Mouse (Mus musculus): ENCODE data around the gene Map3k7cl.

Map3k7cl gene

GRCm38 (mm10) chr16:87552907-87553691 is at the start of gene Map3k7cl:
TSS of gene Map3k7cl (plus strand) at chr16:87553330.
- no peak for DNase-seq (ENCODE audit: low spot score)

GRCm38 (mm10) chr16:87511706-87512105 is 41.4 kb upstream of the Map3k7cl start:
- no peak for DNase-seq (ENCODE audit: low spot score)

- no peak for DNase-seq (ENCODE audit: low spot score)
These were observed 40.8 kb upstream of the Map3k7cl start for GRCm38 (mm10) chr16:87512331-87512730.

- DNase-seq (ENCODE audit: low spot score) = no peak
These were observed 28.9 kb upstream of the Map3k7cl start for GRCm38 (mm10) chr16:87524228-87524627.

GRCm38 (mm10) chr16:87527553-87528249 is 25.4 kb upstream of the Map3k7cl start:
- DNase-seq (ENCODE audit: low spot score) = no peak

- no peak for DNase-seq (ENCODE audit: low spot score)
These were observed 24.4 kb upstream of the Map3k7cl start for GRCm38 (mm10) chr16:87528755-87529154.

- DNase-seq (ENCODE audit: low spot score) = no peak
These were observed 4.8 kb upstream of the Map3k7cl start for GRCm38 (mm10) chr16:87548348-87548747.

- no peak for DNase-seq (ENCODE audit: low spot score)
These were observed 3.2 kb downstream of the Map3k7cl start for GRCm38 (mm10) chr16:87556320-87556719.

- no peak for DNase-seq (ENCODE audit: low spot score)
These were observed 8.4 kb downstream of the Map3k7cl start for GRCm38 (mm10) chr16:87561501-87561900.

GRCm38 (mm10) chr16:87563524-87563923 is 10.4 kb downstream of the Map3k7cl start:
- DNase-seq (ENCODE audit: low spot score) = no peak

- DNase-seq (ENCODE audit: low spot score) = no peak
These were observed 11.4 kb downstream of the Map3k7cl start for GRCm38 (mm10) chr16:87564564-87564963.

GRCm38 (mm10) chr16:87567572-87567971 is 14.4 kb downstream of the Map3k7cl start:
- DNase-seq (ENCODE audit: low spot score) = no peak

- DNase-seq (ENCODE audit: low spot score) = no peak
These were observed 15.1 kb downstream of the Map3k7cl start for GRCm38 (mm10) chr16:87568241-87568640.

GRCm38 (mm10) chr16:87569576-87570105 is 16.5 kb downstream of the Map3k7cl start:
- DNase-seq (ENCODE audit: low spot score) = no peak

GRCm38 (mm10) chr16:87570334-87570733 is 17.2 kb downstream of the Map3k7cl start:
- DNase-seq (ENCODE audit: low spot score) = no peak

- DNase-seq (ENCODE audit: low spot score) = no peak
These were observed 20.3 kb downstream of the Map3k7cl start for GRCm38 (mm10) chr16:87573409-87573808.

- no peak for DNase-seq (ENCODE audit: low spot score)
These were observed 21.0 kb downstream of the Map3k7cl start for GRCm38 (mm10) chr16:87574160-87574559.

- no peak for DNase-seq (ENCODE audit: low spot score)
These were observed 22.5 kb downstream of the Map3k7cl start for GRCm38 (mm10) chr16:87575600-87575999.

GRCm38 (mm10) chr16:87578881-87579280 is 25.8 kb downstream of the Map3k7cl start:
- no peak for DNase-seq (ENCODE audit: low spot score)

GRCm38 (mm10) chr16:87579462-87579861 is 26.3 kb downstream of the Map3k7cl start:
- no peak for DNase-seq (ENCODE audit: low spot score)

GRCm38 (mm10) chr16:87582776-87583175 is 29.6 kb downstream of the Map3k7cl start:
- no peak for DNase-seq (ENCODE audit: low spot score)

- no peak for DNase-seq (ENCODE audit: low spot score)
These were observed 31.5 kb downstream of the Map3k7cl start for GRCm38 (mm10) chr16:87584618-87585017.

Data from testis, postnatal 14 days (tissue).